Mouse (Mus musculus): ENCODE results near the gene Aox4.

The Aox4 gene

GRCm38 (mm10) chr1:58210203-58210602, at the start of gene Aox4:
Gene Aox4, plus strand, starts transcription at chr1:58210397.
- no peak for TF ChIP-seq GATA4 (IDR thresholded peaks at IDR 0.05; ENCODE audit: insufficient replicate concordance, low read length)

- no peak for TF ChIP-seq GATA4 (IDR thresholded peaks at IDR 0.05; ENCODE audit: insufficient replicate concordance, low read length)
Measured at GRCm38 (mm10) chr1:58169893-58170292, 40.3 kb upstream of the Aox4 start.

DNA sequence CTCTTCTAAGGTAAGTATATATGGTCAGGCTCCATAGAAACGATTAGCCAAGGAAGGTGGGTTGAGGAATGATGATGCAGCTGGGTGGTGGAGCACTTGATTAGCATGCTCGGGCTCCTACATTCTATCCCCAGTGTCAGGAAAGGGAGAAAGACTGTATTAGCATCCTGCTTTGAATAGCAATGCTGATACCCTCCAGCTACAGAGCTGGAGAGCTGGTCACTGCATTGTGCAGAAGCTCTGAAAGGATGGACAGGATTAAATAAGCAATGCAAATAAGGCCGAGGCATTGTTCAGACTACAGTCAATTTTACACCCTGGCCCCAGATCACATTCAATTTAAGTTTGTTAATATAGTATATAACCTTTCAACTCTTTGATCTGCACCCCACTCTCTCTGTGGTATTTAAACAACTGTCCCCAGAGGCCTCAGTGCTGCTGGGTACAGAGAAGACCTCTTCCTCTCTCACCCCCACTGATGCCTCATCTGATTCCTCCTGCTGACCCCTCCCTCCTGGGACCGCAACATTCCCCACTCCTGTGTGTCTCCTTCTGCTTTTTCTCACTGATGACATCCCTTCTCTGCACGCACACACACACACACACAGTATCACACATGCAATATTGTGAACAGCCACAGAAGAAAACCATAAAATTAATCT, 21.6 kb upstream of the Aox4 start:
- TF ChIP-seq GATA4 (IDR thresholded peaks at IDR 0.05; ENCODE audit: insufficient replicate concordance, low read length) = no peak

DNA sequence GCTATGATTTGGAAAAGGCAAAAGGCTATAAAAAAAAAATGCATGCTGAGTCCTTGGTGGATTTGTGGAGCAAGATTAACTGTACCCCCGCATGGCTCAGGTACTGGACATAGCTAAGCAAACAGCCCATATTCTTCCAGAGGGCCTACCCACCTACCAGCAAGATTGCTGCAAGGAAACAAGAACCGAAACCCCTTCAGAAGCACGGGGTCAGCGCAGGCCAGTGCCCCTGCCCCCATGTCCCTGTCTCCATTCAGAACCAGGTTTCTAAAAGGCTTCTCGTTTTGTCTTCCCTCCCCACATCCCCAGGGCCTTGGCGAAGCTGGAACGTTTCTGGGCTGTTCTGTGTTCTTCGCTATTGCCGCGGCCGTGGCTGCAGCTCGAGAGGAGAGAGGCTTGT, 15.9 kb upstream of the Aox4 start:
- no peak for TF ChIP-seq GATA4 (IDR thresholded peaks at IDR 0.05; ENCODE audit: insufficient replicate concordance, low read length)

DNA sequence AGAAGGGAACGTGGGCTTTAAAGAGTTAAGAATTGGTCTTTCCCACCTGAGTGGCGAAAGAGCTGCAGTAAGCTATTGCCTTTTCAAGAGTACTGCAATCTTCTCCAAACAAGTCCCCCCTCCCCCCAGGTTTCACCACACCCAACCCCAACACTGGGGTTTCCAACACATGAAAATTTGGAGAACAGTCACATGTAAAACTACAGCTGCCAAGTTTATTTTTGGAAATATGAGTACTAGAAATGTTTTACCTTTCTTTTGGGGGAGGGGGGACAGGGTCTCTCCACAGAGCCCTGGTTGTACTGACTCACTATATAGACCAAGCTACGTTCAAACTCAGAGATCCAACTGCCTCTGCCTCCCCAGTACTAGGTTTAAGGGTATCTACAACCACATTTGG, 15.2 kb upstream of the Aox4 start:
- no peak for TF ChIP-seq GATA4 (IDR thresholded peaks at IDR 0.05; ENCODE audit: insufficient replicate concordance, low read length)

DNA sequence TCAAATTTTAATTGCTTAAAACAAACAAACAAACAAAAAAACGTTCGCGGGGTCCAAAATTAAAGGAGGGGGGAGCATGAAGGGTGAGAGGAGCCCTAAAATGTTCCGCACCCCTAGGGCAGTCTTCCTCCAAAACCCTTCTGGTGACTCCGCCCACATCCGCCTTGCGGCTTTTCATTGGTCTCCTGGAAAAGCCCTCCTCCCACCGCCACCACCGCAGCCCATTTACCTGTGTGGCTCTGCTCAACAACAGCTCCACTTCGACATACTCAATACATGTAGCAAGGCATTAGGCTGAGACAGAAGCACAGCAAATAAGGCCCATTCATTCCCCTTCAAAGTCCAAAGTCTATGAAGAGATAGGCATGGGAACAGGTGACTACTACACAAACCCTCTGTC, 14.7 kb upstream of the Aox4 start:
- TF ChIP-seq GATA4 (IDR thresholded peaks at IDR 0.05; ENCODE audit: insufficient replicate concordance, low read length) = no peak

- TF ChIP-seq GATA4 (IDR thresholded peaks at IDR 0.05; ENCODE audit: insufficient replicate concordance, low read length) = no peak
Measured at GRCm38 (mm10) chr1:58197023-58197422, 13.2 kb upstream of the Aox4 start.

DNA sequence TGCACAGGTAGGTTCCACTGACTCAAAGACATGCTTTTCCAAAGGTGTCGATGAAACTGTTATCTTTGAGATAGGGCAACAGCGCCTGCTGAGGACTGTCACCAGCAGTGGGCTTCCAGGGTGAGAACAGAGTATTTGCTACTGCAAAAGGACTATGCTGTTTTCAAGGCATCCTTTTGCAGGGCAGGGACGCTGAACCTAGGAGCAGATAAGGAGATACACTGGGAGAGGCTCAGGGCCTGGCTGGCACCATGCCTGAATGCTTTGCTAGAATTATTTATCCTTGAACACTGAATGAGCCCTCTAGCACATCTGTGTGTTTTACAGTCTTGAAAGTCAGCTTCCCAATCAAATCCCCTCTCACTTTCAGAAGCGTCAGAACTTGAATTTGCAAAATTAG, 11.8 kb upstream of the Aox4 start:
- TF ChIP-seq GATA4 (IDR thresholded peaks at IDR 0.05; ENCODE audit: insufficient replicate concordance, low read length) = no peak

GRCm38 (mm10) chr1:58212805-58213204, 2.6 kb downstream of the Aox4 start:
- no peak for TF ChIP-seq GATA4 (IDR thresholded peaks at IDR 0.05; ENCODE audit: insufficient replicate concordance, low read length)

DNA sequence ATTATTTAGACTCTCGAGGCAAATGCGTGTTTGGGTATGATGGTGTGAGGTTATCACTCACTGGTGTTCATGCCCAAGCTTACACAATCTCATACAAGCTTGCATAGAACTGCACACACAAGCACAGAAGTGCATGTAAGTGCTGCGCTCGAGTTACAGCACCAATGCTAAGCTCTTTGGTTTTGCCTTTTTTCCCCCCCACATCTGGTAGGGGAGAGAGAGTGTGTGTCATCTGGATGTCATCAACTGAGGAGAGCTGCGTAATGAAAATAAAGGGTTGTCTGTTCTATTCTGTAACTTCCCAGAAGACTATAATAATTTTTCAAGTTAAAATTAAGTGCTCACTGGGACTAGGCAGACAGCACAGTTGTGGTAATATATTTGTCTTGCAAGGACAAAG, 3.6 kb downstream of the Aox4 start:
- TF ChIP-seq GATA4 (IDR thresholded peaks at IDR 0.05; ENCODE audit: insufficient replicate concordance, low read length) = no peak

DNA sequence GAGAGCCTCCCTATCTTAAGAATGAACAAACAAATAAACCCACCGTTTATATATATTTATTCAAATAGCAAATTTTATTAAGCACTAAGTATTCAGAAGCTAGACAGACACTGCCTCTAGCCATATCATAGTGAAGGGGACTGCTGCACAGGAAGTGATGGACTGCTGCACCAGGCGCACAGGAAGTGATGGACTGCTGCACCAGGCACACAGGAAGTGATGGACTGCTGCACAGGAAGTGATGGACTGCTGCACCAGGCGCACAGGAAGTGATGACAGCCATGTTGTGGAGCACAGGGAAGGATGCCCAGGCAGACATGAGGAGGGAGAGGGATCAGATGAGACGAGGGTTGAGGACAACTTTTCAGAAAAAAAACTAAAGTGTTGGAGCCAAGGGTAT, 5.2 kb downstream of the Aox4 start:
- no peak for TF ChIP-seq GATA4 (IDR thresholded peaks at IDR 0.05; ENCODE audit: insufficient replicate concordance, low read length)

- no peak for TF ChIP-seq GATA4 (IDR thresholded peaks at IDR 0.05; ENCODE audit: insufficient replicate concordance, low read length)
Measured at GRCm38 (mm10) chr1:58215956-58216532, 5.8 kb downstream of the Aox4 start.

DNA sequence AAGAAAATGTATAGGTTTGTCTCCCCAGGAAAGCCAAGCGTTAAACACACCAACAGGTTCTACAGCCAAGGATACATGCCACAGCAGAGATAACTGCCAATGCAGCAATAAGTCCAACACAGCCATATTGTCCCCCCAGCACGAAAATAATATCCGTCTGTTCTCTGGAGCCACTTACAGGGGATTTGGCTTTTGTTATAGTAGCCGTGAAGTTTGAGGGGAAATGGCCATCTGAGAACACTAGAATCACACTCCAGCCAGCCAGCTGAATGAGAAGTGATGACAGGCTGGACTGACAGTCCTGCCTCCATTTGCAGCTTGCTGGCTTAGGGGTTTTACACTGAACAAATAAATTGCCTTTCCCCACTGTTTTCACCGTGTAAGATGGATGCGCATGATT, 10.9 kb downstream of the Aox4 start:
- no peak for TF ChIP-seq GATA4 (IDR thresholded peaks at IDR 0.05; ENCODE audit: insufficient replicate concordance, low read length)

DNA sequence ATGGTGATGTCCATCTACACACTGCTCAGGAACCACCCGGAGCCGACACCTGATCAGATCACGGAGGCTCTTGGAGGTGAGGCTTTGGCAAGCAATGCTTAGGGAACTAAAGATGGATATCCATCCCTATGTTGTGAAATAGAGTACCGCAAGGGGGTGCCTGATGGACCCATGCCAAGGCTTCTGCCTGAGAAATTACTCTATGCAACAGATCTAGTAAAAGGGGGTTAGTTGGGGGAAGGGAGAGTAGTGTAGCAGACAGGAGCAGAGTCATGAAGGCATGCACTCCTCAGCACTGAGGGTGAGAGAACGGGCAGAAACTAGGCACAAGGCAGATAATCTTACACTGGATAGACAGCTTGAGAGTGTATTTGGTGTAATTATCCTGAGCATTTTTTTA, 11.7 kb downstream of the Aox4 start:
- no peak for TF ChIP-seq GATA4 (IDR thresholded peaks at IDR 0.05; ENCODE audit: insufficient replicate concordance, low read length)

- no peak for TF ChIP-seq GATA4 (IDR thresholded peaks at IDR 0.05; ENCODE audit: insufficient replicate concordance, low read length)
Measured at GRCm38 (mm10) chr1:58228086-58228485, 17.9 kb downstream of the Aox4 start.

DNA sequence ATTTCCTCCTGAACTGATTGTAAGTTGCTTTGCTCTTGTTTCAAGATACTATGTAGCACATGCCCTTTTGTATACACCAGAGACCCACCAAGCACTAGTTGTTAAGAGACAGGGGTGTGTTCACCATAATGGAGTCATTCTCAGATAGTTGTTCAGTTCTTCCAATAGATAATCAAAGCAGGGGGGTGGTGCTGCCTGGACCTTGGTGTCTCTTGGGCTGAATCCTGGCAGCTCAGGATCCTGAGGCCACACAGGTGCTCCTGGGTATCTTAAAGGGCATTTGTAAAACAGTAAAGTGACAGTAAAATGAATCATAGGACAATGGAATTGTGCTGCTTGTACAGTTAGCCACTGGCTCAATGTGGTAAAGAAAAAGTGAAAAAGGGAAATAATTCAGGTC, 18.7 kb downstream of the Aox4 start:
- TF ChIP-seq GATA4 (IDR thresholded peaks at IDR 0.05; ENCODE audit: insufficient replicate concordance, low read length) = no peak

GRCm38 (mm10) chr1:58229774-58230173, 19.6 kb downstream of the Aox4 start:
- no peak for TF ChIP-seq GATA4 (IDR thresholded peaks at IDR 0.05; ENCODE audit: insufficient replicate concordance, low read length)

All from liver, adult (tissue).